Mouse (Mus musculus): ENCODE results near the gene Hcfc1.

Gene Hcfc1

GRCm38 (mm10) chrX:73931871-73932270 is 34.3 kb downstream of the Hcfc1 start:
- no peak for DNase-seq

DNA sequence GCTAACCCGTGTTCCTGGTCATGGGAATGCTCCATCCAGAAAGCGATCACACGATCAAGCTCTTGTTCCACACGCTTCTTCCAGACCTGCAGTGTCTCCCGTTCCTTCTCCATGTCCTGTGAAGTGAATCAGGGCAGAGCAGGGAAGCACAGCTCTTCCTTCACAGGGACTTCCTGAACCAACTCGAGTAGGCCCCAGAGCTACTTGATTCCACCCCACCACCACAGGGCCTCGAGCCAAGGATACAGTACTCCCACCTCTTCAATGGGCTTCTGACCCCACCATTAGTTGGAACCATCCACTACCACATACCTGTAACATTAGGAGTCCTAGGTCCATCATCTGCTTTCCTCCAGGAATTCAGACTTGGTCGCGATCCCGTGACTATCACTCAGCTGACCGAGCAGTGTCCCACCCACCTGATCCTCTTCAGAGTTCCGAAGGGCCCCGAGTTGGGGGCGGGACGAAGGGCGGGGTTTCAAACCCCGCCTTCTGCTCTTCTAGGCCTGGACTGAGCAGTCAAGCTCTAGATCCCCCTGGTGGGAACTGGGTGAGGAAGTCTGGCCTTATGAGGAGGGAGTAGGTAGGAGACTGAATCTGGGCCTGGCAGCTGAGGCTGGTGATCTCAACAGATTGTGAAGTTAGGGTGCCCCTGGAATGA is 35.6 kb downstream of the Hcfc1 start, which contains the start of gene Renbp:
Gene Renbp, minus strand, starts transcription at position 449 of the 661 bp plus-strand sequence.
- DNase-seq = peak; percentile 75 to 79

- no peak for DNase-seq
Observed at GRCm38 (mm10) chrX:73922550-73922882, 43.6 kb downstream of the Hcfc1 start.

DNA sequence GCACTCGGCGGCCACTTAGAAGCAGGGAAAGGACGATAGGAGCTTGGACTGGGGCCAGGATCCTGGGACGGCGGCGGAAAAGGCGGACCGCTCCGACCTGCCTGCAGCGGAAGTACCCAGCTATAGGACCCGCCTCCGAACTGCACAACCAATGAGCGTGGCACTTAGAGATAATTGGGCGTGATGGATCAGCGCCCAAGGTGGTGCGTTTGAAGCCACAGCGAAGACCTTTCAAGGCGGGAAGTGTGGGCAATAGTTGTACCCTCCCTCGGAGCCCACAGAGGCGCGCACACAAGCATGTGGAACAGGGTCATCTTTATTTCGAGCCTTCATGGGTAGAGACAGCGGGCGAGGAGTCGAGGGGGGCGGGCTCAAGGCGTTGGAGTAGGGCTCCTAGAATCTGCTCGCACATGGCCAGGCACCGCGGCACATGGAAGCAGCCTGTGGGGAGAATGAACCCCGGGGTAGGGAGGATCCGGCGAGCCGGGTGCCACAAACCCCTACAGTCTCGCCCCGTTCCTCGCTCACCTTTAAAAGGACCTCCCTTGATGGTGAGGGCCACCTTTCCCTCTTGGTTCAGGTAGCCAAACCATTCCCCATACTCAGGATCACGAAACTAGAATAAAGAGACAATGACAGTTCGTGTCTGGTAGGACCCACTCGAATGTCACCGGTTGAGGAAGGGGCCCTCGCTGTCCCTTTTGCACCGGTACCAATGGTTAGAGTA is 44.2 kb downstream of the Hcfc1 start, which contains the start of the genes Arhgap4 and Naa10:
Gene Arhgap4, minus strand, starts transcription at position 48 of the 727 bp plus-strand sequence.
Gene Naa10, minus strand, starts transcription at position 122 of the 727 bp plus-strand sequence.
- peak; percentile 69 to 70 for DNase-seq

DNA sequence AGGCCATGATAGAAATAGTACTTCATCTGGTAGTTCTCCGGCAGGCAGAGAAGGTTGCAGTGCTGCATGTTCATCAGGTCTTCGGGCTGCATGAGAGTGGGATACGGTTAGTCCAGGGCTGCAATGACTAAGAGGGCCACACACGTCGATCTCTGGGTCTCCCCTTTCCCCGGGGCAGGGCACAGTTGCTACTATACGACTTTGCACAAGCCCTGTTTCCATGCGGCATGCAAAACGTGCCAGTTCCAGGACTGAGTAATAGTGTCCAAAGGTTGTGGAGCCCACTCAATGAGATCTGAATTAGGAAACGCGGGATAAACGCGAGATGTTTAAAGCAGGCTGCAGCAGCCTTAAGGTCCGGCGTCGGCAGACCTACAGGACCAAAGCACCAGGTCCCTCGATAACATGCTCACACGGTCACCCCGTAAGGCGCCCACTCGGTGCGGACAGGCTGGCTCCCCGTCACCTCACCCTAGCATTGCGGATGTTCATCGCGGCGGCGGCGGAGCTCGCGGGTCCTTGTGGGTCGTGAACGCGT is 44.8 kb downstream of the Hcfc1 start:
- DNase-seq = no peak

DNA sequence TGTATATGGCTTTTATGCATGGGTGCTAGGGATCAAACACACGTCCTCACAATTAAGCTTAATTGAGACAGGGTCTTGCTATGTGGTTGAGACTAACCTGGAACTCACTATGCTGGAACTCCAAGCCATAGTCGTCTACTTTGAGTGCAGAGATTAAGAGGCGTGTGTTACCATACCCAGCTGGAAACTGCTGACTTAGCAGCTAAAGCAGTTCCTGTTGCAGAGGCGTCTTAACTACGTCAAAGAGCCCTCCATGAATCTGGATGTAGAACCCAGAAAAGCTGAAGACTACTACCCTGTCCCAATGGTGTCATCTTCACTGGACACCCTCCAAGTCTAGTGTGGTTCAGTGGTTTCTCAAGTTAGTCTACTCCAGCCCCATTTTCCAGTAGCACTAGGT is 47.5 kb downstream of the Hcfc1 start:
- no peak for DNase-seq

- no peak for DNase-seq
Observed at GRCm38 (mm10) chrX:73916945-73917344, 49.2 kb downstream of the Hcfc1 start.

DNA sequence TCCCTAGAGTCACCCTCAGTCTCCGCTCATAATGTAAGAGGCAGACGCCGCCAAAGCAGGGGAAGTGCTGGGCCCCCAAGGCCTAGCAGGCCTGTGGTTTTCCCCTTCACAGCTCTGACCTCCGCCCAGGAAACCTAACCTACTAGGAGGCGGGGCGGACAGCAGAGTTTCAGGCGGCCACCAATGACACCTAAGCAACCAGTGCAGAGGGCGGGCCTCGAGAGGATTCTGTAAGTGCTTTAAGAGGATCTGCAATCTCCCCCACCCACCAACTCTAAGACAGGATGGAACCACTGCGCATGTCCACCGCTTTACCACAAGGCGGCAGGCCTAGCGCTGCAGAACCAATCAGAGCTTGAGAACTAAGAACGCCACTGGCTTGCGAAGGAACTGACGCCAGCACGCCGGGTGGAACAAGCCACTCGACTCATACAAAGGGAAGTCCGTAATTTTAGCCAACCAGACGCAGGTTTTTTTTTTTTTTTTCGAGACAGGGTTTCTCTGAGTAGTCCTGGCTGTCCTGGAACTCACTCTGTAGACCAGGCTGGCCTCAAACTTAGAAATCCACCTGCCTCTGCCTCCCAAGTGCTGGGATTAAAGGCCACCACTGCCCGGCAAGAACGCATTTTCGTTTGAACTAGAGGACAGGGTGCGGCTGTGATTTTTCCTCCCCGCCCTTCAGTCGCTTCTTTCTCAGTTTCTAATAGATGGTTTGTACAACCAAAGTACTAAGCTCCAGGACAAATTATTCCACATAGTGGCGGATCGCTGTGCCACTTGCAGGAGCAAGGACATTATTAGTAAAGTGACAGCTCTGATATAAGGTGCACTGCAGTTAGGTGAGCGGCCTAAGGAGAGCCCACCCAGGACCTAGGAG is 51.1 kb downstream of the Hcfc1 start:
- peak; percentile 80 to 88 for DNase-seq

- DNase-seq = peak; percentile 65 to 69
Observed at GRCm38 (mm10) chrX:73911588-73911987, 54.6 kb downstream of the Hcfc1 start.

- DNase-seq = peak; percentile 58 to 60
Observed at GRCm38 (mm10) chrX:73911156-73911555, 55.0 kb downstream of the Hcfc1 start.

GRCm38 (mm10) chrX:73910451-73910850 is 55.7 kb downstream of the Hcfc1 start:
- peak; percentile 24 to 36 for DNase-seq

- no peak for DNase-seq
Observed at GRCm38 (mm10) chrX:73910049-73910448, 56.1 kb downstream of the Hcfc1 start.

- DNase-seq = peak in 1 of 2 experiments; percentile 2
Observed at GRCm38 (mm10) chrX:73897959-73898358, 68.2 kb downstream of the Hcfc1 start.

DNA sequence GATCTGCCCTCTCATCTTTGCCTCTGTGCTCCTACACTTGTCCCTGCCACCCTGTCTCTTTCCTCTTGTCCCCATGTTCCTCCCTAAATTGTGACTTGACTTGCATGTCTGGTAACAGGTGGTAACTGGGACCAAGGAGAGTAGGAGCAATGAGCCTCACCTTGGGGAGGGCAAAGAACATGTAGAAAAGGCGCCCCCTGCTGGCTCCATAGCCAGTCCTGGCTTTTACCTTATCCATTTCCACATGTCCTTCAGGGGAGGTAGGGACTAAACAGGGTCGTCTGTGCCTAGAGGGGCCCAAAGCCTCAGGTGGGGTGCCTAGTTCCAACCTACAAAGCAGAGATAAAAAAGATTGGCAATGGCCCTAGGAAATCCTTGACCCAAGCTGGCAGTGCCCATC is 70.4 kb downstream of the Hcfc1 start, which contains the start of gene L1cam:
Gene L1cam, minus strand, starts transcription at position 387 of the 400 bp plus-strand sequence.
- DNase-seq = peak; percentile 71 to 75

DNA sequence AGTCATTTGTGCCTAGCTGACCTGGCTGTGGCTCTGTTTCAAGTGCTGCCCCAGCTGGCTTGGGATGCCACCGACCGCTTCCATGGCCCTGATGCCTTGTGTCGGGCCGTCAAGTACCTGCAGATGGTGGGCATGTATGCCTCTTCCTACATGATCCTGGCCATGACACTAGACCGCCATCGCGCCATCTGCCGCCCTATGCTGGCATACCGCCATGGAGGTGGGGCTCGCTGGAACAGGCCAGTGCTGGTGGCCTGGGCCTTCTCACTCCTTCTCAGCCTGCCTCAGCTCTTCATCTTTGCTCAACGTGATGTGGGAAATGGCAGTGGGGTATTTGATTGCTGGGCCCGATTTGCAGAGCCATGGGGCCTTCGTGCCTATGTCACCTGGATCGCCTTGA is 73.3 kb downstream of the Hcfc1 start:
- DNase-seq = no peak
